Mouse (Mus musculus) CH12F3 (cell line): ENCODE data around the gene Fzd10.

ENCODE experiments used
- in situ Hi-C: fragments of 300-500 bp; cut with MboI; formaldehyde crosslinking; loops from 2 replicates; pipeline ENCODE4 v1.14.3; 2020; ENCODE audit warnings: low sequenced_read_pairs

Fzd10 gene

DNA sequence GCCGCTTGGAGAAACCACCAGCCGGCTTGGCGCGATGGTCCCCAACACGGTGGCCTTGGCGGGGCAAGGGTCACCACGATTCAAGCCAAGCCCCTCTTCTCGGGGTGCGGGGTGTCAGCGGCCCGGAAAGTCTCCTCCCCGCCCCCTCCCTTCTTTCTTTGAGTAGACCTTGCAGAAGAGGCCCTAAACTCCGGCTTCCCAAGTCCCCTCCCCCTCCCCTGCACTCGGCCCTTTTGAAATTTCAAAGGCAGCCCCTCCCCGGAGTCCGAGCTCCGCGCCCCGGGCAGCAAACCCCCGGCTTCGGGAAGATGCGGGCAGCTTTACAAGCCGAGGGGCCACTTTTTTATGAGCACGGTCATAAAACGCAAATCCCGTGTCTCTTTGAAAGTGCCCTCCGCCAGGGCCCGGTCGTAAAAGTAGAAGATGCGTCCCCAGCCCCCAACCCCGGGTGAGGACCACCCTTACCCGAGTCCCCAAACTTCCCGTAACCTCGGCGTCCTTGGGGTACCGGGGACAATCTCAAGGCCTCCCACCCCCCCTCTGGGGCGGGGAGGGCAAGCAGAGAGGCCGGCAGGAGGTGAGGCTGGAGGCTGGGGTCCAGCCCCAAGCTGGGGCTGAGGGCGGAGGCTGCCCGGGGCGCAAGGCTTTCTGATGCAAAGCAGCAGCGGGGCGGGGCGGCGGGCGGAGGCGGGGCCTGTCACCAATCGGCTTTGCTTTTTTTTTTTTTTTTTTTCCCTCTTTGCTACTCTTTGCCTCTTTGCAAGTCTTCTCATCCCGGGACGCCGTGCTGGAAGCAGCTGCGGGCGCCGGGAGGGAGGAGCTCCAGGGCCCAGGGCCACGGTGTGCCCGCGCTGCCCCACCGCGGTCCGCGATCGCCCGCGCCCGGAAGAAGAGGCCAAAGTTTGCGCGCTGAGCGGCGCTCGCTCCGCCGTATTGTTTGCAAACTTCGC, at the start of gene Fzd10:
Gene Fzd10, plus strand, starts transcription at position 773 of the 950 bp plus-strand sequence.
- in situ Hi-C loops, result no loop called here

DNA sequence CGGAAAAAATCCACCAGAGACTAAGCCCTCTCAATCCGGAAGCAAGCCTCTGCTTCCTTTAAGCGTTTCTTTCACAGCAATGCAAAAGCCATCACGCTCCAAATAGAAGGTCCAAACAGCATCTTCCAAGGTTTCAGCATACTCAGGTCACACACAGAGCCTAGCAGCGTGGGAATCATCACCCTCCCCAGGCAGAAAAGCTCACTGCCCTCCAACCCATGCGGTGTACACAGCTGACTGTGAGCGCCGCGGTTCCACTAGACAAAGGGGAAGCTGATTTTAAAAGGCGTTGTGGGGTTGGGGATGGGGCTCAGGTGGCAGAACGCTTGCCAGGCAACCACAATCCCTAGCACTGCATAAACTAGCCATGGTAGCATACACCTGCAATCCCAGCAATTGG, 49.2 kb upstream of the Fzd10 start:
- in situ Hi-C loops, result no loop called here

DNA sequence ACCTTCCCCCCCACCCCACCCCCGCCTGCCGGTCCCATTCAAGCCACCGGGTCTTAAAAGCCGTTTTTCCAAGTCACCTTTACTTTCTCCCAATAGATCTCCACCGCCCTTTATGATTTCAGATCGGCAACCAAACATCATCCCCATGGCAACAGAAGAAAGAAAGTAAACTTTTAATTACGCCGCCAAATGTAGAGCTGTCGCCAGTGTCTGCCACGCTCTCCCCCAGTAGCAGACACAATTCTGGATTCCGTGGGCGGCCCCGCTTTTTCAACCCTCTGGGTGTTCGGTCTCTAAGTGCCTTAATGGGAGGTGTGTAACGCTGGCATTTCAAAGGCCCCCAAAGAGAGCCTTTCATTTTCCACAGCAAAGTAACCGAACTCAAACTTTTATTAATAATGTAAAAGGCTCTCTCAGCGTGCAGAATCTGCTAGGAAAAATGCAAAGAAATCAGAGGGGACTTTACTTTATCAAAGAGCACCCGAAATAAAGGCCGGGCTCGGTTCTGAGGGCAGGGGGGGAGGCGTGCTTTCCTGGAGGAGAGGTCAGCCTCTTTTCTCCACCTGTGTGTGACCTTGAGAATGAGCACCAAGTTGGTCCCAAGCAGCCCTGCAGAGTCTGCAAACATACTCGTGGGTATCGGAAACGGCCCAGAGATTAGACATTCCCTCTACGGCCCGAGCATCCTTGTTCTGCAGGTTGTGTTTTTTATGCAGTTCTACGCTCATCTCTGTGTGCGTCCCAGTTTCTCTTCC, 48.3 kb upstream of the Fzd10 start:
- in situ Hi-C loops, result no loop called here

DNA sequence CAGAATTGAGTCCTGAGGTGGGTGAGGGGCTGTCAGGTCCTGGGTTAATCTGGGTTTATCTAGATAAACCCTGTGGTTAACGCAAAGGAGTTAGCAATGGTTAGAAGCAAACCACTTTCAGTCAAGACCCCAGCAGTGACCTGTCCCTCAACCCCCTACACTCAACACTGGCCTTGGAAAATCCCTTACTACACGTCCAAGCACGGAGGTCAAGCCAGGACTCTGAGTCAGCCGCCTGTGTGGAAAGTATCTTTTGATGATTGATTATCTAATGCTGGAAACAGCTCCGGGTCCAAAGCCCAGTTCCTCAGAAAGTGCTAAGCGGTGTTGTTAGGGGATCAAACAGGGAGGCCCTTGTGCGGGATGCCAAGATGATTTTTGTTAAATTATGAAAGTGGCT, 42.5 kb upstream of the Fzd10 start:
- in situ Hi-C loops, result no loop called here

DNA sequence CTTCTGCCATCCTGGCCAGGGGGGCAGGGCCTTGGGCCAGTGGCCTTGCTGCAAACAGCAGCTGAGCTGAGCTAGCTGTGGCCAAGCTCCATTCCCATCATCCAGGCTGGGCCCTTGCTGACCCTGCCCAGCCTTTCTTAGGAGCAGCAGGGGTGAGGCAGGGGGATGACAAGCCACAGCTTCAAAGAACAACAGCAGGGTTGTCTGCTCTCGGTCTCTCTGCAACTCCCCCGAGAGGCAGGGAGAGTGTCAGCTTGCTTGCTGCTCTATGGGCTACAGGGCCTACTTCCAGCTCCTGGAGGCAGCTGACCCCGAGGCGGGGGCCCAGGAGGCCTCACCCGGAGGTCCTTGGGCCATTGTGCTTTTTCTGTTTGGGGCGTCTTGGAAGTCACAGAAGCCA, 33.3 kb upstream of the Fzd10 start:
- in situ Hi-C loops, result no loop called here

DNA sequence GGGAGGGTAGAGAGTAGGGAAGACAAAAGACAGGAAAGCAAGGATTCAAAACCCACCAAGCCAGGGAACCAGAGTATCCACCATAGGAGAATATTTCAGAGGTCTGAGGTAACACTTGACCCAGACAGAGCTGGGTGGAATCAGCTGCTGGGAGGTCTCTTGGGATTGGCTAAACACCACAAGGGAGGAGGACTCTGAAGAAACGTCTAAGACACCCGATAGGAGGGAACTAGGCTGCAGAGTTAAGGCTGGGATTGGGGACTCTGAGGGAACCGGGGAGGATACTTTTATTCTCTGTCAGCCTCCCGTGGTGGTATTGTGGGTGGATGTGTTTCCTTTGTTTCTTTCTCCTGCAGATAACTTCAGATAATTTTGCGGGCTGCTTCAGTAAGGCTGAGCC, 31.7 kb upstream of the Fzd10 start:
- in situ Hi-C loops, result no loop called here

DNA sequence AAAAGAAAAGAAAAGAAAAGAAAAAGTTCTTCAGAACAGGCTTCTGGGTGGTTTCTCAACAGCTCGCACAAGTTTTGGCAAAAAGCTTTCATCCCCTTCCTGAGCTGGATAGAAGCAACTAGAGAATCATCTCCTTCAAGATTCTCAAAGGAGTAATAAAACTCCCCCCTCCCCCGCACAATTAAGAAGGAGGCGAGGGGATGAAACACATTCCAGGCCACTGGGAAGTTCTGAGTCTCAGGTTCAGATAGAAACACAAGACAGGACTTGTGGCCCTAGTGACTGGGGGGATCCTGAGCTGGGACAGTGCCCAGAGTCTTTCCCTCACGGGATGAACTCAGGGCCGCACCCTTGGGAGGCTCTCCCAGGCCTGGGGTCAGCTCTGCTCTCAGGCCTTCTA, 30.6 kb upstream of the Fzd10 start:
- in situ Hi-C loops, result no loop called here

DNA sequence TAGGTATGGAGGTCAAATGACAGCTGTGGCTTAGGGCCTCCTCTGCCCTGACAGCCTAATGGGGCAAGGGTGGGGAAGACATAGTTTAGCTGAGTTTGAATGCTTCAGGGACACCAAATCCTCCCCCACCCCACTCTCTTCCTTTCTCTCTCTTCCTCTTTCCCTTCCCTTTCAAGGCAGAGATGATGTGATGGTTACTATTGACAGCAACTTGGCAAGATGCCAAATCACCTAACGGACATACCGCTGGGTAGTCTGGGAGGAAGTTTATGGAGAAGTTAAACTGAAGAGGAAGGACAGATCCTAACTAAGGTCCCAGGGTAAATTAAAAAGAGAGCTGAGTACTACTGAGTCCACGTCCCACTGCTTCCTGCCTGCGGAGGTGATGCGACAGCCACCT, 29.8 kb upstream of the Fzd10 start:
- in situ Hi-C loops, result no loop called here

DNA sequence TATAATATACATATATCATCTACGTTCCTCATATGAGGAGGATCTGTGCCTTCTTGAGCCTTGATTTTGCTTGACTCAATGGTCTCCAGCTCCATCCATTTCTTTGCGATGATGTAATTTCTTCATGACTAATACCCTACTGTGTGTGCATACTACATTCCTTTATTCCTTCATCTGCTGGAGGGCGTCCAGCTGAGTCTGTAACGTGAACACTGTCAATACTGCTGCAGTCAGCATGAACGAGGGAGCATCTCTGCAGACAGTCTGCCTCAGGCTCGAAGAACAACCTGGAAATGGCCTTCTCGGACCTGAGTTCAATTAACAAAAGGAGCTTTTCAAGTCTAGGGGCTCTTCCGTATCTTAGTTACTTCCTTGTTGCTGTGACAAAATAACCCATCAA, 28.9 kb upstream of the Fzd10 start:
- in situ Hi-C loops, result no loop called here

DNA sequence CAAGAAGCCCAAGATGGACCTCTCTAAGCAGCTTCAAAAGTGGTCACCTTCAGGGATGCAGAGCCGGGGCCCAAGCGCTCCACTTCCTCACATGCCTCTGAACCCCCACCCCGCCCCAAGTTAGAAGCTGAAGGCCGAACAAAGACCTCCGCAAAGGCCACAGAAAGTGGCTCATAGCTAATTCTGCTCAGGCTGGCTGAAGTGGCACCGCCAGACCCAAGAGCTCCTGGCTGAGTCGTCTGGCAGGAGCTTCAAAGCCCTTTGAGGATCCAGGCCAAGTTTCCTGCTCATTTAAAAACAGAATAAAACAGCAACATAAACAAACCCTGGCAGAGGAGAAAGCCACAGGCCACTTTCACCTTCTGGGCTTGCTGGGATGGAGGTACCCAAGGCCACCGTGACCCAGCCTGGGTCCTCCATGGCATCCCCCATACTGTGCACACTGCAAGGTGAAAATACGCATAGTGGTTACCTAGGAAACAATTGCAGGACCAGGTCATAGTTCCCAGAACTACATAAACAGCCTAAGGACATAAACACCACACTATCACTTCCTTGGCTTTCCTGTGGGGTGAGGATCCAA, 24.6 kb upstream of the Fzd10 start:
- in situ Hi-C loops, result no loop called here

DNA sequence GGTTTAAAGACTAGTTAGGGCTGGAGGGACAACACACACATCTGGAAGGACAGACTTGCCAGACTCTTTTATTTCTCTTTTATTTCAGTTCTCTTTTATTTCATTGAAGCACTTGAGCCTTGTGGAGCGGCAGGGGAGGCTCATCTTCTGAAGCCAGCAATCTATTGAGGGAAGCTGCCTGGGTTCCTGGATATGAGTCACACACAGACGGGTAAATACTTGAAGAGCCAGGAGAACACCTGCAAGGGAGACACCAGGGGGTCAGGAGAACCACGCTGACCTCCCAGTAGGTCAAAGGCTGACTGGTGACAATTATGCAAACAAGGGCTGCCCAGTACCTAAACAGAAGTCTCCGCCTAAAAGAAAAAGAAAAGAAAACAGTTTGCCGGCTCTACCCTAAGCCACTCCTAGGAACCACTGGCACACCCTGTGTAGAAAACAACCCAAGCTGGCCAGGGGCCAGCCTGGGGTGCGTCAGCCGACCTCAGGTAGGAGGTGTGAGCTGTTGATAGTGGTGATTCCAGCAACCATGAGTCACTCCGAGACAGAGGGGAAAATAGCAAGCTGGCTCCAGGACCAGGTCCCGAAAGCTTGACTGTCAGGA, 21.5 kb upstream of the Fzd10 start:
- in situ Hi-C loops, result no loop called here

DNA sequence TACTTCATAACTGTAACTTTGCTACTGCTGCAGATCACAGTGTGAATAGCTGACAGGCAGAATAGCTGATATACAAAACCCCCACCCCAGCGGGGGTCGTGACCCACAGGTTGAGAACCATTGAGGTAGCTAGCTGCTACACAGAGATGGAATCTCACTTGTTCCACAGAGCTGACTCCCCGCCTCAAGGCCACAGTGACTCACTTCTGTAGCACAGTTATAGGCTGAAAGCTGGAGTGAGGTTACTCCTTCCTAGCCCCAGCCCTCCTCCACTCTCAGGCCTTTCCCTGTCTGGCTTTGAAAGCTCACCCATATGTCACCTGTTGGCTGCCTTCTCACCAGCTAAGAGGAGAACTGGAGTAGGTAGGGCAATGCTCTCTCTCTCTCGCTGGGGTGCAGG, 19.7 kb upstream of the Fzd10 start:
- in situ Hi-C loops, result no loop called here

DNA sequence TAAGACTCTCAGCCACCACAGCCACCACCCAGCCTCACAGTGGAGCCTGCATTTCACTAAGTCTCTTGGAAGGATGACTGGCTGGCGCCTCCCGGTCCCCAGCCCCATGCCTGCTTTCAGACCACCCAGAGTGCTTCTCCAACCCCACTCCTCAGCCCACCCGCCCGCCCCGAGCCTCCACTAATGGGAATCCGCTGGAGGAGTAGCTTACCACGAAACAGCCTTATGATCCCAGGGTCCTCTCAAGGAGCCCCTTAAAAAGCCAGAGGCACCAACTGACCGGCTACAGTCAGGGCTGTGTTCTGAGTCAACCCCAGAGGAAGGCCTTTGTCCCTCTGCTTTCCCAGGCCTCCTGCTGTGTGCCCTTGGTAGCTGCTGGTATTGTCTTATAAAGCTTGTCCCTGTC, 19.1 kb upstream of the Fzd10 start:
- in situ Hi-C loops, result no loop called here

DNA sequence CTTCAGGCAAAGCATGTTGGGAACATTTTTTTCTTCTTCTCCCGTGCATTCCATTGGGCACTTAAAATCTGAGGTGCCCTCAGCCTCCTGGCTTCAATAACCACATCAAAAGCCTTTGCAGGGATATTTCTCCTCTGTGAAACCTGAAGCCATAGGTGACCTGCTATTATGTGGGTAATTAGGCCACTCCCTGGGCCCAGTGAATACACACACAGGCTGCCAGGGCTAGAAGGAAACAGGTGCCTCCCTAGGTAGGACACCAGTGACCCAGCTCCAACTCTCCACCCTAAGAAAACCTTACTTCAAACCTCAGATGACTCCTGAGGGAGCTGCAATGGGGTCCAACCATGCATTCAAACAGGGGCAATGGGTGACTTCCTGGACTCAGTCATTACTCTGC, 11.4 kb upstream of the Fzd10 start:
- in situ Hi-C loops, result no loop called here

DNA sequence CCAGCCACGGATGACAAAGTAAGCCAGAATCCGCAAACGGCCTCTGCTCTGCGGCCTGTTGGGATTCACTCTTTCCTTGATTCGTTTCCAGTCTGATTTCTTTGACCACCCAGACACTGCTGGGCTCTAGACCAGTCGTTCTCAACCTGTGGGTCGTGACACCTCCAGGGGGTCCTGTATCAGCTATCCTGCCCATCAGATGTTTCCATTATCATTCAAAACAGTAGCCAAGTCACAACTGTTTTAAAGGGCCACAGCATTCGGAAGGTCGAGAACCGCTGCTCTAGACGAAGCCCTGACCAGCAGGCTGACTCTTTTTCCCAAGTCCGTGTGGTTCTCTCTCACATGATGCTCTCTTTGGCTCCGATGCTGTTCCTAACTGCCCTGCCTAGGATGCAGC, 7.2 kb upstream of the Fzd10 start:
- in situ Hi-C loops, result no loop called here

DNA sequence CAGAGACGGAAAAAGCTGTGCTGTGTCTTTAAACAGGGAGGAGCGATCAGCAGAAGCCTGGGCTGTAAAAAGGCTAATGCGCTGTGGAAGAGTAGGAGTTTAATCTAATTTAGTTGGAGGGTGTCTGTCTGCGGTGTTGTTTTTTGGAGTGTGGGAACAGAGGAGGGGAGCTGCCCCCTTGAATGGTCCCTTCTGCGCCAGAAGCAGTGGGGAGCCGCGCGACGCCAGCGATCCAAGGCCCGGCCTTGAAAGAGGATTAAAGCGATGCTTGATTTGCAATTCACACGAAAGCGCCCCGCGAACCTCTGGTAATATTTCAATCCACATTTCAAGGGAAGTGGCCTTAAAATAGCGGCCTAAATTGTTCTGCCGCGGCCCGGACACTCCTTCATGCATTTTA, 3.8 kb upstream of the Fzd10 start:
- in situ Hi-C loops, result no loop called here

DNA sequence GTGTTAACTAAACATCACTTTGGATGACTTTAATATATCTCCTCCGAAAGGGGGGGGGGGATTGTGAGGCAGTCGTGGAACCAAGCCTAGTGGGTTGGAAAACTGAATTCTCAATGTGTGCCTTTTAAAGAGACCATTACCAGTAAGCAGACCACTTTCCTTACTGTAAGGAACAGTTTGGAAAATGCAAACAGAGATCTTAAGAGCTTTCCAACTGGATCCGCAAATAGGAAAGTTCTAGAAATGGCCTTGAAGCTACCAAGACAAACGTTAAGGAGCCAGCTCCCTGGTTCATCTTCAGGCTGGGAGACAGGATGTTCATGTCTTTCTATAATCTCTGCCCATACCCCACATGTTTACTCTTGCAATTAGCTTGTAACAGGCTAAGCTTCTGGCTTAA, 3.3 kb upstream of the Fzd10 start:
- in situ Hi-C loops, result no loop called here

DNA sequence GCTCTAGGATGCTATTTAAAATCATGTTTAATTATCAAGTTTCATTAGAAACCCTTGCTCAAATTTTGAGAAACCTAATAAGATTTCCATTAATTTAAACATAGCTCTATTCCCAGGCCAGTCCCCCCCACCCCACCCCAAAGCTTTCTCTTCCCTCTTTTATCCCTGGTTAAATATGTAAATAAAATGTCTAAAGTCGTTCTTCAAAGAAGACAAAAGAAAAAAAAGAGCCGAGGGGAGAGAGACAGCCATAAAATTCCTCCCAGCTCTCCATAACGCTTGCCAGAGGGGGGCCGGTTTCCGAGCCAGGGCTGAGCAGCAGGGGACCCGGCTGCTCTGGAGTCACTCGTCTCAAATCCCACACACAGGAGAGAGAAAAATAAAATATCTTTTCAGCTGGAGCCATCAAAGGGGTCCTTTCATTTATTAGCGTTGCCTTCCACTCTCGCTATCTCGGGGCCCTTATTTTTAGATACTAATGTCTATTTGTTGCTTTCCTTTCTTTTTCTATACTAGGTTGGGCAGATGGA, 2.4 kb upstream of the Fzd10 start:
- in situ Hi-C loops, result no loop called here

DNA sequence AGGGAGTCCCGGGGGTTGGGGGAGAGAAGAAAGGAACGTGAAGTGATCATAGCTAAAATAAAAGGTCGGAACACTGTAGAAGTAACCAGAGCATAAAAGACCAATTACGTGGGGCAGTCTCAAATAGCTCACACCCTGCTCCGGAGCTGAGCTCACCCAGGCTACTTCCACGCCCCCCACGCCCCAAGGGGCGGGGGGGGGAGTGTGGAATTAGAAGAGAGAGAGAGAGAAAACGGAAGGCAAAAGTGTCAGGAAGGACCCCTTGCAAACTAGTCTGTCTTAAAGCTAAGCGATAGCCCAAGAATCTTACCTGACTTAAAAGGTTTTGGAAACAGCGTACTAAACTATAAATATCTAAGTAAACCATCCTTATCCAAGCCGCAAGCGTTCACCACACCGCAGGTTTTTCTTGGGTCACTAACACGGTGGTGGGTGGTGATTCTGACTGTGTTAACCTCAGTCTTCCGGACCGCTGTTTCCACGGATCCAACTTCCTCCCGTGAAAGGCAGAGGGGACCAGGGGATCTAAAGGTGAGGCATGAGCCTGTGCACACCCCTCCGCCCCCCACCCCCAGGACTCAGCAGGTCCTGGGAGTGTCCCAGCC, 1.8 kb upstream of the Fzd10 start:
- in situ Hi-C loops, result no loop called here

DNA sequence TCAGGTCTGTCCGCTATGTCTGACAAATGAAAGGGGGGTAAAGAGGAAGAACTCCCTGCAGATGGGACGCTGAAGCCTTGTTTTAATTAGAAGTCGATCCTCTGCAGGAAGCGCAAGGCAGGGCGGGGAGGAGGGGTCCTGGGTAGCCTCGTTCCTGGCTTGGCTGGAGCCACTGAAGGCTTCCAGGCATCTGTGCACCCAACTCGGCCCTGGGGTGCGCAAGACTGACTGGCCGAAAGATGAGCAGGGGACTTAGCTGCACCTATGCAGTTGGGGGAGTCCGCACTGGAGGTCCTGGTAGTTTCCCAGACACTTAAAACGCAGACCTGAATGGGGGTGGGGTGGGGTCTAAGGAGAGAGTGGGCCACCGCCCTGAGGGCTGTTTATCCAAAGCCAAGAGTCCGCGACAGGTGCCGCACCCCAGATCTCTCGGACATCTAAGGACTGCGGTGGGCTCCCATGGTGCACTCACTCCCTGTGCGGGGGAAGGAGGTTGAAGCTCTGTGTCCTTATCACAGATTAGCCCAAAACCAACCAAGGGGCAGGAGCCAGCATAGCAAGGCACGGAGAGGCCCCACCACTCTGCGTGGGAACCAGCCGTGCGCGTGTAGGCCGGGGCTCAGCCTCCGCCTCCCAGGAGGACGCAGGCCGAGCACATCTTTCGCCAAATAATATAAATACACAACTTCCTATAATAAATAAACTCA, 1.1 kb upstream of the Fzd10 start:
- in situ Hi-C loops, result no loop called here
